Mouse (Mus musculus): ENCODE data around the gene Ddi2. TPM values are rescaled to one million over a fixed set of nuclear protein-coding genes. Genes with fewer than 3 reads are reported as not detected.

The Ddi2 gene
- total RNA-seq, 2 experiments from 2014 or later = 42.8 to 50.1 TPM

DNA sequence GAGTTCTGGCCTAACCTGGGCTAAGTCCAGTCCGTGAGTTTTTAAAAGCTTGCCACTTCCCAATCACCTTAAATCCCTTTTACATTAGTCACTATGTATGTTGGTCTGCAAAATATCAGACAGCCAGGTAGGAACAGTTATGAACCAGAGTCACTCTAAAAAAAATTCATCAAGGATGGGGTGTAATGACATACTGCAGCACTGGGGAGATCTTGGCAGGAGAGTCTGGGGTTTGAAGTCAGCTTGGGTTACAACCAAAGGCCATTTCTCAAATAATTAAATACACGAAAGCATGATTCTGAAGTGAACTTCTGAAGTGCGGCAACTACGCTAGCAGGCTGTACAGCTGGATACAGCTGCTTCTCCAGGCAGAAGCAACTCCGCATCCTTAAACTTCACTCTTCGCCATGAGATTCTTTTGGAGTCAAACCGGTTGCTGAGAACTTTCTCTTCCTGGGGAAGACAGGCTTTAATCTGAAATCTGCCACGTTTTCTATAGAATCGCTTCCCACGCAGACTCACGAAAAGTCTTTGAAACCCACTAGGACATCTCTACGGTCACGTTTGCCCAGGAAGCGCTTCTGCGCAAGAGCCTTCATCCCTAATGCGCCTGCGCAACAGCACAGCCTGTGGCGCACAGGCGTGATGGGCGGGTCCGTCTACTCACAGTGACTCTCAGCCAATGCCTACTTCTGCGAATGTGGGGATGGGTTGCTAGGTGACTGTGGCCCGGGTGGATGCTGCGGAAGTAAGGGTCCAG is 11.4 kb upstream of the Ddi2 start:
- Histone ChIP-seq H3K4me3 (peak overlapping the region; percentile 60), H3K27ac (peak overlapping the region; percentile 88)
- 0 out of 2 replicates have a peak, but pooled peaks have one; percentile 10 for TF ChIP-seq CTCF (conservative IDR thresholded peaks at IDR 0.05)
- DNase-seq (ENCODE audit: low spot score in 2 of 2) = peak; percentile 90 to 95

DNA sequence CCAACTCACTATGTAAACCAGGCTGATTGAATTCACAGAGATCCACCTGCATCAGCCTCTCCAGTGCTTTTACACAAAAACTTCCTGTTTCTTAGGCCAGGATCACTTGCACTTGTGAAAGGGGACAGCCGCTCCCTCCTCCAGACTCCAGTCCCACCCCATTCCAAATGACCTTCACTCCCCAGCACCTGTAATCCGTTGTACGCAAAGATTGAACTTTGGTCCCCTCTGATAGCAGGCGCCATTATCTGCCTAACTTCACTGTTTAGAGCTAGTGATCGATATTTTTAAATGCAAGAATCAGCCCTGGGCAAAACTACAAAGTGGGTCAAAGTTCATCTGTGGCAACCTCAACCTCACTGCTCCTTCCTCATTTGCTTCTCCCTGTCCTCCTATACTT is 8.5 kb upstream of the Ddi2 start:
- no peak overlapping the region for H3K4me3 ChIP-seq
- no peak for TF ChIP-seq CTCF (conservative IDR thresholded peaks at IDR 0.05)

DNA sequence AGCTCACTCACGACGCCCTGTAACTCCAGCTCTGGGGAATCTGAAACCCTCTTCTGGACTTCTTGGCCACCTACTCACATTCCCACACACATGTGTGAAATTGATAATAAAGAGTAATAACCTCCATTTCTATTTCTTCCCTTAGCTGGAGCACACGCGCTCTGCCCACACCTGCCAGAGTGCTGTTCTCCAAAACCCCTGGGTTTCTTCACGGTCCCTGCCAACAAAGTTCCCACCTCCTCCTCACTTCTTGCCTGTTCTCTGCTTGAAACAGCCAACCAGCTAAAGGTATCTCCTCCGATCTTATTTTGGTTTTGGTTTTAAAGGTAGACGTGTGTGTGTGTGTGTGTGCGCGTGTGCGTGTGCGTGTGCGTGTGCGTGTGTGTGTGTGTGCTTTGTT is 7.2 kb upstream of the Ddi2 start:
- no peak overlapping the region for H3K4me3 ChIP-seq
- H3K27ac ChIP-seq = no peak overlapping the region
- DNase-seq (ENCODE audit: low spot score in 2 of 2) = no peak
- TF ChIP-seq CTCF (conservative IDR thresholded peaks at IDR 0.05) = no peak

More for the DNA sequence above, 8.5 kb upstream of the Ddi2 start:
- no peak overlapping the region for H3K27ac ChIP-seq
- no peak for DNase-seq (ENCODE audit: low spot score in 2 of 2)

DNA sequence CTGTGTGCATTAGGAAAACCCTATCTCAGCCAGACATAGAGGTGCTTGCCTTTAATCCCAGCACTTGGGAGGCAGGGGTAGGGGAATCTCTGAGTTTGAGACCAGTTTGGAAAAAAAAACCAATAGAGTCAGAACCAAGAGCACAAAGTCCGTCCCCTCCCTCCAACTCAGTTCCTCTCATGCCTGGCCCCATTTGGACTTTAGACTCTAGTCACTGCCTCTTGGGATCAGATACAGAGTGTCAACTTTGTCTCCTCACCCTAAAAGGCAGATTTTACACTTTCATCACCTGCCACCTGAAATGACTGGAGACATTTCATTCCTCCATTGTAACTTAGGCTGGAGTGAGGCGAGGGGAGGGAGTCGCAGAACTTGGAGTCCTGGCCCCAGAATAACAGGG is 6.0 kb upstream of the Ddi2 start:
- no peak for DNase-seq (ENCODE audit: low spot score in 2 of 2)
- Histone ChIP-seq H3K4me3 (no peak overlapping the region), H3K27ac (no peak overlapping the region)
- TF ChIP-seq CTCF (conservative IDR thresholded peaks at IDR 0.05) = no peak

DNA sequence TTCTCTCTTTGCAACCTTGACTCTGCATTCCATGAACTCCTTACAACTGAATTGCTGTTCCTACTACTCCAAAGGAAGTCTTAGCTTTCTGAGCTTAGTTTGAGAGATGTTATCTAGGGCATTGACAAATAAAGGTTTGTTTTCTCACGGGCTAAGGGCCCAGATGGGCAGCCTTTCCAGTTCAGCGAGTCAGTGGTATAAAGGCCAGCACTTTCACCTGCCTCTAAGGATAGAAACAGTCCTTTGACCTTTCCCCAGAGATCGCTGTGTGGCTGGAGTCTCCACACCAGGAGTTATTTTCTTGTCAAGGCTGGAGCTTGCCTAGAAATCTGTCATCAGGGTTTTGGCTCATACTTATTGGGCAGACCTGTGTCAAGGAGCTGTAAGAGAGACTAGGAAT is 2.5 kb upstream of the Ddi2 start:
- H3K27ac ChIP-seq = no peak overlapping the region
- no peak for TF ChIP-seq CTCF (conservative IDR thresholded peaks at IDR 0.05)
- H3K4me3 ChIP-seq = no peak overlapping the region
- DNase-seq (ENCODE audit: low spot score in 2 of 2) = no peak

DNA sequence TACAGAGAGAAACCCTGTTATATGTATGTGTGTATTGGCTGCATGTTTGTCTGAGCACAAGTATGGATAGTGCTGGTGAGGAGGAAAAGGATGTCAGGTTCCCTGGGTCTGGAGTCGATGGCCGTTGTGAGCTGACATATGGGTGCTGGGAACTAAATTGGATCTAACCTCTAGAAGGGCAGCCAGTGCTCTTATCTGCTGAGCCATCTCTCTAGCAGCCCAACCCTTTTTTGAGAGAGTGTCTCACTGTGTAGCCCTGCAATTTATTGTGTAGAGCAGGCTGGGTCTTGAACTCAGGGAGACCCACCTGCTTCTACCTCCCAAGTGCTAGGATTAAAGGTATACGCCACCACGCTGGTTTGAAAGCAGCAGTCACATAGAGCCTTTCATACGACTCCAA is 2.1 kb upstream of the Ddi2 start:
- no peak for DNase-seq (ENCODE audit: low spot score in 2 of 2)
- H3K27ac ChIP-seq = no peak overlapping the region
- no peak for TF ChIP-seq CTCF (conservative IDR thresholded peaks at IDR 0.05)
- H3K4me3 ChIP-seq = no peak overlapping the region

DNA sequence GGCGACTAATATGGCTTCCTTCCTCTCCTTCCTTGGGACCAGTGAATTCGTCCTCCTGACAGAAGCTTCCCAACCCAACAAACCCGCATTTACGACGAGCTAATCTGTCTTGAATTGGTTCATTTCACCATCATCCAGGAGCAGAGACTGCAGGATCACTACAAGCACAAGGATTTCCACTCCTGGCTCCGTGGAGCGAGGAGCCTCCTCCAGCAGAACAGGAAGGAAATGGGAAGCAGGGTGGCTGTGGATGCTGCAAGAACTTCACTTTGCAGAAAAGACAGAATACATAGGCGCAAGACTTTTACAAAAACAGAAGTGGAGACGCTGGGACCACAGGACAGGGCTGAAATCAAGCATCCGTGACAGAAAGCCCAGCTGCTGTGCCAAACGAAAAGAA is 1.4 kb upstream of the Ddi2 start:
- no peak for DNase-seq (ENCODE audit: low spot score in 2 of 2)
- no peak for TF ChIP-seq CTCF (conservative IDR thresholded peaks at IDR 0.05)
- no peak overlapping the region for H3K4me3 ChIP-seq
- no peak overlapping the region for H3K27ac ChIP-seq

DNA sequence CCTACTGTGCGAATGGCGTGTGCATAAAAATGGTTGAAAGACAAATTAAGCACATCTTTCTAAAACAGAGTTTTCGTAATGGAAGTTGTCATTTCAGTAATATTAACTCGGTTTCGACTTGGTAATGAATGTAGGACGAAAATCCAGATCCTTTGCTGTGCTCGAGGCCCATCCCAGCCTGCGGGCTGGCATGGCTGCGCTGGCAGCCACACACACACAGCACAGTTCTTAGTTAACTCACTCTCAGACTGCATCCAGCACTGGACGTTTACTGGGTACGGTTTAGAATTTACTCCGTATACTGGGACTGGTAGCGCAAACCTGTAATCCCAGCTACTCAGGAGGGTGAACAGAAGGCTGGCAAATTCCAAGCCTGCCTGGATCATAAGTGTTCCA is 452 bp upstream of the Ddi2 start:
- DNase-seq (ENCODE audit: low spot score in 2 of 2) = no peak
- peak overlapping the region; percentile 73 for H3K4me3 ChIP-seq
- TF ChIP-seq CTCF (conservative IDR thresholded peaks at IDR 0.05) = no peak
- peak overlapping the region; percentile 89 for H3K27ac ChIP-seq

DNA sequence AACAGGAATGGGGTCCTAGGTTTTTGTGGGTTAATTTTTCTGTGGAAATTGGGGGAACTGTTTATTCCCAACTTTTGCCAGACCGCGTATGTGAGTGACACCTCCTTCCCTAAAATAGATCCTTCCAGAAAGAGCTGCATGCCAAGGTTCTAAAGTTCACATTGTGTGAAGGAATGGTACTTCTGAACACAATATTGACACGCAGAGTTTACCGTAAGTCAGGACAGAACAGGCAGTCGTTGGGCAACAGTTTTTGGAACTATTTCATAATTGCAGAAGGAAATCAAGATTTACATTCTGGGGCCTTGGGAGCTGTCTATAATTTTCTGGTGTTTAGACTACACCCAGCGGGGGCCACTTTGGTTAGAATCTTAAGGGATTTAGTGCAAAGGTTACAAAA is 1.3 kb downstream of the Ddi2 start:
- no peak for TF ChIP-seq CTCF (conservative IDR thresholded peaks at IDR 0.05)
- Histone ChIP-seq H3K27ac (peak overlapping the region; percentile 98), H3K4me3 (peak overlapping the region; percentile 73)
- no peak for DNase-seq (ENCODE audit: low spot score in 2 of 2)

DNA sequence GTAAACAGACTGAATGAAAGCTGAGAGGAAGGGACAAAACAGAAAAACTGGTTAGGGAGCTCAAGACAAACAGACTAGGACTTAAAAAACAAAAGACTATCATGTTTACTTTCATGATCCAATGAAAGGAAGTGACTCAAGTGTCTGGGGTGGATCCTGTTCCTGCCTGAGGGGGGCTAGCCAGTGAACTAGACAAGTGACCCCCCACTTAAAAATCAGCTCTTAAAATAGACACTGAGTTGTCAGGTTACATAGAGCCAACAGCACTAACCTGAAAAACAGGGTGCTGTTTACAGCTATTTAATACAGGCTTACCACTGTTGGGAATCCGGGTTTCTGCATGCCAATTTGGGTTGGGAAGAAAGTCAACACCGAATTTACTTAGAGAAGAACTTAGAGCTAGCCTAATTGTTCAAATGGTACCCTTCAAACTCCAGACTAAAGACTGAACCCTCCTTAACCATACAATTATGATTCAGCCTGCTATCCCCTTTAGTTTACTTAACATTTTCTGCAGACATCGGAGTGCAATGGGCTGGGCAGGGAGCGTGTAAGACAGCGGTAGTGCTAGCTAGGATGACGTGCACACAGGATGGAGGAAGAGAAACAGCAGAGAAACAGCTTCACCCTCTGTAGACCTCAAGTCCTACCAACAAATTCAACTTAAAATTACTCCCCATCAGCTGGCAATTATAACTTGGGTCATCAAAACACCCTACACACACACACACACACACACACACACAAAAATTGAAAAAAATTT is 2.3 kb downstream of the Ddi2 start:
- TF ChIP-seq CTCF (conservative IDR thresholded peaks at IDR 0.05) = no peak
- DNase-seq (ENCODE audit: low spot score in 2 of 2) = no peak
- Histone ChIP-seq H3K4me3 (peak overlapping the region; percentile 23; the same call in 1 of the 2 replicates), H3K27ac (peak overlapping the region; percentile 59; the same call in 1 of the 2 replicates)

DNA sequence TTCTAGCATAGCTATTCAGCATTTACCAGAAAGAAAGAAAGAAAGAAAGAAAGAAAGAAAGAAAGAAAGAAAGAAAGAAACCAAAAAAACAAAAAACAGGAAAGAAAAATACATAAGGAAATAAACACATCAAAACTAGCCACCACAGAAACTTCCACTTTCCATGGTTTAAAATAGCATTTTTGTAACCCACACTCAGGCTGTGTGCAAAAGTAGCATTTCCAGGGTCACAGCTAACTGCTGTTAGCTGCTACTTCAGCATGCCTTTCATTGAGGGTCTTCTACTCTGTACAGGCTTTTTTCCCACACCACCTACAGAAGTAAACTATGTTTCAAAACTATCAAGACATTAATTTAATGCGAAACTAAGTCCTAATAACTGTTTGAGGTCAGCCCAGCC is 3.9 kb downstream of the Ddi2 start:
- no peak for DNase-seq (ENCODE audit: low spot score in 2 of 2)
- Histone ChIP-seq H3K27ac (peak overlapping the region; percentile 46), H3K4me3 (no peak overlapping the region)
- TF ChIP-seq CTCF (conservative IDR thresholded peaks at IDR 0.05) = no peak

DNA sequence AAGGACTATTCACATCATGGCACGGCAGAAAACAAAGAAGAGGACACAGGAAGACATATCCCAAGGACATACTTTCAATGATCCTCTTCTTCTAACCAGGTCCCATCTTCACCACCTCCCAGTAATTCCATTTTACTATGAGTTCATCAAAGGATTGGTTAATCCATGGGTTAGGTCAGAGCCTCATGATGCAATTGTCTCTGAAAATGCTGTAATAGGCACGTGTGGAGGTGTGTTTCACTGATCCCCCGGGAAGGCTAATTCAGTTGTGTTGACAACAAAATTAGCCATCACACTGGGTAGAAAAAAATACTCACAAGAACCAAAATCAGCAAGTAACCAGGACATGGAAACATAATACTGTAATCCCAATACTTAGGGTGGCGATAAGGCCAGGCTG is 5.6 kb downstream of the Ddi2 start:
- Histone ChIP-seq H3K27ac (no peak overlapping the region), H3K4me3 (no peak overlapping the region)
- TF ChIP-seq CTCF (conservative IDR thresholded peaks at IDR 0.05) = no peak
- no peak for DNase-seq (ENCODE audit: low spot score in 2 of 2)

DNA sequence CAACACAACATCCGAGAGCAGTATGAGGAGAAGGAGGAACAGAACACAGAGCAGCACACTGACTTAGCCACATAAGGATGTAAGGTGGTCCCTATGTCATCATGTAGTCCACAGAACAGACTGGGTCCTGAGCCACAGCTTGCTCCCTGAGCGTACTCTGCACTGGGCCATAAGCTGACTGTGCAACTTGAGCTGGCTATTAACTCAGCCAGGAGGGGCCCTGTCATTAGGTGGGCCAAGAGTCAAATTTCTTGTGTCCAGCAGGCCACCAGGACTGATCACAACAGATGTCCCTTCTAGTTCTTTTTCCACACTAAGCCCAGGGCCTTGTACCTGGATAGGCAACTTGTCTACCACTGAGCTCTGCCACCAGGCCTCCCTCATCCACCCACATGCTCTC is 8.2 kb downstream of the Ddi2 start:
- H3K4me3 ChIP-seq = no peak overlapping the region
- no peak for TF ChIP-seq CTCF (conservative IDR thresholded peaks at IDR 0.05)
- no peak for DNase-seq (ENCODE audit: low spot score in 2 of 2)
- H3K27ac ChIP-seq = peak overlapping the region; percentile 46; the same call in 1 of the 2 replicates

Data from layer of hippocampus, adult 2 months (tissue).